Mouse (Mus musculus): Measurements from ENCODE around the gene Hoxd9. TPM values are rescaled to one million over a fixed set of nuclear protein-coding genes. Genes with fewer than 3 reads are reported as not detected.

The Hoxd9 gene
- polyA plus RNA-seq, 1 experiment, result not detected

DNA sequence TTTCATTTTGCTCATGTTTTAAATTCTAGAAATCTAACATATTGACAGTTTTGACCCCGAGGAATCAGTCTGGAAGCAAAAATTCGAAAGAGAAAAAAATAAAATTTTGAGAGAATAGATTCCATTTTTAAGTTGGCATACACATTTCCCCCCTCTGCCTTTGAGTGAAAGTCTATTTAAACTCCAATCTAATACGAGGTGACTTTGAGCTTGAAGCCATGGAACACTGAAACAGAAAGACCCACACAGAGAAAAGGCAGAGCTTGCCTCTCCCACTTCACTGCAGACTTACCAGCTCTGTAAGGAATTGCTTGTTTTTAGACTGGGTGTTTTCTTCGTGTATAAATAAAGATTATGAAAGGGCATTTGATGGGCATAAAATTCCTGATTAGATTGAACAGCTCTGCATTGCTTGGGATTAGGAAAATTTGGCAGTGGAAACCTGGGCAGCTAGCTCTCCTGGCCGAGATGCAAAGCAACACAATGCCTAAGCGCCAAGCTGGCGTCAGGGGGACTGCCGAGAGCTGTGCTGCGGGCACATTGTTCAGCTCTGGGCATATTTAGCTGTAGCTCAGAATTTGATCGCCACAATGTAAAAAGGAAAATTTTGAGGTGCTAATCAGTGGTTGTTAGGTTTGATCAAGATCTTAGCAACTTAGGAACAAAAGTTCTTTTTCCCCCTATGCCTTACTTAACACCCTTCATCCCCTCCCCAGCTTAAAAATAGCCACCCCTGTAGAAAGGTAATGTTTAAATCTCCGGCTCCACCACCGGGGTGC is 8.5 kb upstream of the Hoxd9 start:
- H3K79me3 ChIP-seq (ENCODE audit: low read depth), result no peaks in the 10 kb centered on the region
- H3K4me3 ChIP-seq (ENCODE audit: insufficient read depth, poor library complexity, severe bottlenecking), result no peak overlapping the region
- H3K27me3 ChIP-seq (ENCODE audit: control insufficient read depth, insufficient read depth, insufficient read length), result peaks cover 62% of the 10 kb centered on the region
- no peaks in the 10 kb centered on the region for H3K79me2 ChIP-seq (ENCODE audit: control insufficient read depth, insufficient read depth)
- H3K36me3 ChIP-seq (ENCODE audit: control insufficient read depth, insufficient read depth), result no peaks in the 10 kb centered on the region
- no peak overlapping the region for H3ac ChIP-seq (ENCODE audit: control insufficient read depth, insufficient read length, low read depth)
- TF ChIP-seq MYOD1 (IDR thresholded peaks at IDR 0.05; ENCODE audit: control insufficient read depth, insufficient read length, low read depth) (no peak), MAX (IDR thresholded peaks at IDR 0.05) (no peak), CTCF (IDR thresholded peaks at IDR 0.05; ENCODE audit: control insufficient read depth, insufficient read depth, insufficient read length) (no peak), USF1 (IDR thresholded peaks at IDR 0.05; ENCODE audit: low read depth) (no peak), CEBPB (IDR thresholded peaks at IDR 0.05; ENCODE audit: low read depth) (no peak), FOSL1 (IDR thresholded peaks at IDR 0.05; ENCODE audit: insufficient read depth, low read length, poor library complexity, severe bottlenecking) (no peak), MYOG (IDR thresholded peaks at IDR 0.05; ENCODE audit: control insufficient read depth, extremely low read depth, insufficient read length) (no peak)

DNA sequence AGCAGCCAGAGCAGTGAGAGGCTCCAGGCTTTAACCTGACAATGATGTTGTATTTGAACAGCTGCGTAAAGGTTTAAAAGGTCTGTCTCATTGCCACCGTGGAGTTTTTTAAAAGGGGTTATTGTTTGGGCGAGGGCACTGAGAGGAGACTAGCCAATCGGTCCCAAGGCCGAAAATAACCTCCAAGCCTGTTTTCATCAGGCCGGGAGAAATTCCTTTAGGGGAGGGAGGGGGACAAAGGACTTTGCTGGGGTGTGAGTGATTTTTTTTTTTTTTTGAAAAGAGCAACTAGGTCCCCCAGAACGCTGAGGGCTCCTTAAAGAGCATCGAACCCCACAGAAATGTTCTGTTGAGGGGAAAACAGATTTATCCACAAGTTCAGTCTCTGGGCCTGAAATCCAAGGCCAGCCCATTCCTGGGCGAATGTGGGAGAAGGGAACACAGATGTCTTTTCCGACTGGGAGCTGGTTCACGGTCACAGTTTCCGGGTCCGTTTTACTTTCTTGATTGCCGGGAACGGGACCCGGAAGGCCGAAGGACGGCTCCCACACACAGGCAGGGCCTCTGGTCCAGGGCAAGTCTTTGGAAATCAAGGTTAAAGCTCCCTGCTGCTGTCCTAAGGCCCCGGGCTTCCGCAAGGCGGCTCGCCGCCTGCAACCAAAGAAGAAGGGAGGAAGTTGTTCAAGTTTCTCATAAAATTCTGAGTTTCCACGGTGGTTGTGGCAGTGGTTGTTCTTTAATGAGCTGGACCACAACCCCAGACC is 7.8 kb upstream of the Hoxd9 start:
- H3K79me3 ChIP-seq (ENCODE audit: low read depth), result no peaks in the 10 kb centered on the region
- no peaks in the 10 kb centered on the region for H3K36me3 ChIP-seq (ENCODE audit: control insufficient read depth, insufficient read depth)
- no peak overlapping the region for H3K4me3 ChIP-seq (ENCODE audit: insufficient read depth, poor library complexity, severe bottlenecking)
- H3K27me3 ChIP-seq (ENCODE audit: control insufficient read depth, insufficient read depth, insufficient read length), result peaks cover 65% of the 10 kb centered on the region
- no peak overlapping the region for H3ac ChIP-seq (ENCODE audit: control insufficient read depth, insufficient read length, low read depth)
- TF ChIP-seq MYOD1 (IDR thresholded peaks at IDR 0.05; ENCODE audit: control insufficient read depth, insufficient read length, low read depth), result no peak
- TF ChIP-seq MAX (IDR thresholded peaks at IDR 0.05), result no peak
- TF ChIP-seq FOSL1 (IDR thresholded peaks at IDR 0.05; ENCODE audit: insufficient read depth, low read length, poor library complexity, severe bottlenecking), result no peak
- no peak for TF ChIP-seq CTCF (IDR thresholded peaks at IDR 0.05; ENCODE audit: control insufficient read depth, insufficient read depth, insufficient read length)
- no peak for TF ChIP-seq MYOG (IDR thresholded peaks at IDR 0.05; ENCODE audit: control insufficient read depth, extremely low read depth, insufficient read length)
- no peak for TF ChIP-seq USF1 (IDR thresholded peaks at IDR 0.05; ENCODE audit: low read depth)
- TF ChIP-seq CEBPB (IDR thresholded peaks at IDR 0.05; ENCODE audit: low read depth), result no peak
- no peaks in the 10 kb centered on the region for H3K79me2 ChIP-seq (ENCODE audit: control insufficient read depth, insufficient read depth)

DNA sequence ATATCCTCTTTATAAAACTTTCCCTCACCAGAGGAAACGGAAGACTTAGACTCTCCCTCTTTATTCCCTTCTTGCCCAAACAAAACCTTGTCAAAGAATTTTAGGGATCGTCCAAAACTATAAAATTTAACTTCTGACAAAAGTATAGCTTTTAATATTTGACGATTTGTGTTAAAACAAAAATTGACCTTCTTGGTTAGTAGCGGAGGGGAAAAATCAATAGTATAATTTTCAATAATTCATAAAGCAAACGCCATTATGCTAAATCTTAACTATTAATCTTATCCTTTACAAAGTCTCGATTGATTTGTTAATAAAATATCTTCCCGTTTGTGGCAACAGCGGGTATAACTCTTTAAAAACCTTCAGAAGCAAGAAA is 7.2 kb upstream of the Hoxd9 start:
- no peaks in the 10 kb centered on the region for H3K36me3 ChIP-seq (ENCODE audit: control insufficient read depth, insufficient read depth)
- H3K79me3 ChIP-seq (ENCODE audit: low read depth), result no peaks in the 10 kb centered on the region
- peaks cover 63% of the 10 kb centered on the region for H3K27me3 ChIP-seq (ENCODE audit: control insufficient read depth, insufficient read depth, insufficient read length)
- H3ac ChIP-seq (ENCODE audit: control insufficient read depth, insufficient read length, low read depth), result no peak overlapping the region
- TF ChIP-seq MYOG (IDR thresholded peaks at IDR 0.05; ENCODE audit: control insufficient read depth, extremely low read depth, insufficient read length) (no peak), MAX (IDR thresholded peaks at IDR 0.05) (no peak), CTCF (IDR thresholded peaks at IDR 0.05; ENCODE audit: control insufficient read depth, insufficient read depth, insufficient read length) (no peak), MYOD1 (IDR thresholded peaks at IDR 0.05; ENCODE audit: control insufficient read depth, insufficient read length, low read depth) (no peak), CEBPB (IDR thresholded peaks at IDR 0.05; ENCODE audit: low read depth) (no peak), USF1 (IDR thresholded peaks at IDR 0.05; ENCODE audit: low read depth) (no peak), FOSL1 (IDR thresholded peaks at IDR 0.05; ENCODE audit: insufficient read depth, low read length, poor library complexity, severe bottlenecking) (no peak)
- H3K79me2 ChIP-seq (ENCODE audit: control insufficient read depth, insufficient read depth), result no peaks in the 10 kb centered on the region
- H3K4me3 ChIP-seq (ENCODE audit: insufficient read depth, poor library complexity, severe bottlenecking), result no peak overlapping the region

DNA sequence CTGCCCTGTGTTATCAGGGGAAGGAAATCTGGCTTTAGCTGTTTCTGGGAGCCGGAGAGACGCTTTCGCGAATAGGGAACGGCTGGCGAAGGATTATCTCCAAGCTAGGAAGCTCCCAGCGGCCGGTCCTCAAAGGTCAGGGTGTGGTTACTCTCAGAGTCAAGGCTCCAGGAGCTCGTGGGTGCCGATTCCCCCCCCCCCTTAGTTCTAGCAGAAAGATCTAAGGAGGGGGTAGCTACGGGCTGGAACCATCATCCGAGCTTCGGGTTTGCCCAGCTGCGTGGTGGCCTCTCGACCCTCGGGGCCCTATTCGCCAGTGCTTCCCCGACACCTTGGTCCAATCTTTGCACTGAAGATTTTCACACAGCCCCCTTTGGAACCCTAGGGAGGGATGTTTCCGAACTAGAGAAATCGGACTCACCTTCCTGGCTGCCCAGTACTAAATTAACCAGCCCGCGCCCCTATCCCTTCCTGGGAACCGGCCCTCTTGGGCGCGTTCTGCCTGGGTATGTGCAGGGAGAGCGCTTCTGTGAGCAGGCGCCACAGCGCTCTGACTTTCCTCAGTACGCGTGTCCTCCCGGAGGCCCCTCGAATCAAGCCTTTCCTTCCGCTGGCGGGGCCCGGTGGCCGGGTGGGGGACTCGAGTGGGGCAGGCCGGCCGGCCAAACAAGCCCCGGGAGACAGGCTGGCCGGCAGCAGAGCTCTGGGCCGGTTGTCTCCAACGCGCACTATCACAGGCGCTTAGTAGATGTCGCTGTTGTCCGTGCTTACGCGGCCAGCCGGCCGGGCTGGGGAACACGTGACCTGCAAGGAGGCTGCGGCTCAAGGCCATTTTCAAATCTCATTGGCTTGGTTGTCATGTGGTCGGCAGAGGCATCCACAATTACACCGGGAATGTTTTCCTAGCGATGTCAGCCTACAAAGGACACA is 6.2 kb upstream of the Hoxd9 start, which contains the start of gene Hoxd10:
Hoxd10 (plus strand) TSS at position 903 of the 930 bp plus-strand sequence.
- no peaks in the 10 kb centered on the region for H3K36me3 ChIP-seq (ENCODE audit: control insufficient read depth, insufficient read depth)
- H3K27me3 ChIP-seq (ENCODE audit: control insufficient read depth, insufficient read depth, insufficient read length), result peaks cover 68% of the 10 kb centered on the region
- H3K79me3 ChIP-seq (ENCODE audit: low read depth), result no peaks in the 10 kb centered on the region
- TF ChIP-seq CTCF (IDR thresholded peaks at IDR 0.05; ENCODE audit: control insufficient read depth, insufficient read depth, insufficient read length) (no peak), FOSL1 (IDR thresholded peaks at IDR 0.05; ENCODE audit: insufficient read depth, low read length, poor library complexity, severe bottlenecking) (no peak), MYOD1 (IDR thresholded peaks at IDR 0.05; ENCODE audit: control insufficient read depth, insufficient read length, low read depth) (no peak), CEBPB (IDR thresholded peaks at IDR 0.05; ENCODE audit: low read depth) (no peak), USF1 (IDR thresholded peaks at IDR 0.05; ENCODE audit: low read depth) (no peak), MYOG (IDR thresholded peaks at IDR 0.05; ENCODE audit: control insufficient read depth, extremely low read depth, insufficient read length) (no peak), MAX (IDR thresholded peaks at IDR 0.05) (no peak)
- no peak within 1 kb of the TSS for H3ac ChIP-seq (ENCODE audit: control insufficient read depth, insufficient read length, low read depth)
- no peak within 1 kb of the TSS for H3K4me3 ChIP-seq (ENCODE audit: insufficient read depth, poor library complexity, severe bottlenecking)
- H3K79me2 ChIP-seq (ENCODE audit: control insufficient read depth, insufficient read depth), result no peaks in the 10 kb centered on the region

Measured in C2C12 (cell line).